Mouse (Mus musculus) kidney, postnatal 10 days (tissue): Measurements from ENCODE around the gene Tcte1.

ENCODE experiments used
- DNase-seq: peaks from one replicate; pipeline ENCODE4 v3.0.0; 2021; ENCODE audit warnings: mixed read lengths

Tcte1 gene

GRCm38 (mm10) chr17:45523263-45523662, at the start of gene Tcte1:
TSS of gene Tcte1 (plus strand) at chr17:45523434.
- peak; percentile 57 for DNase-seq

GRCm38 (mm10) chr17:45473667-45474066, 49.6 kb upstream of the Tcte1 start:
- no peak for DNase-seq

- no peak for DNase-seq
Observed at GRCm38 (mm10) chr17:45474146-45474545, 49.1 kb upstream of the Tcte1 start.

DNA sequence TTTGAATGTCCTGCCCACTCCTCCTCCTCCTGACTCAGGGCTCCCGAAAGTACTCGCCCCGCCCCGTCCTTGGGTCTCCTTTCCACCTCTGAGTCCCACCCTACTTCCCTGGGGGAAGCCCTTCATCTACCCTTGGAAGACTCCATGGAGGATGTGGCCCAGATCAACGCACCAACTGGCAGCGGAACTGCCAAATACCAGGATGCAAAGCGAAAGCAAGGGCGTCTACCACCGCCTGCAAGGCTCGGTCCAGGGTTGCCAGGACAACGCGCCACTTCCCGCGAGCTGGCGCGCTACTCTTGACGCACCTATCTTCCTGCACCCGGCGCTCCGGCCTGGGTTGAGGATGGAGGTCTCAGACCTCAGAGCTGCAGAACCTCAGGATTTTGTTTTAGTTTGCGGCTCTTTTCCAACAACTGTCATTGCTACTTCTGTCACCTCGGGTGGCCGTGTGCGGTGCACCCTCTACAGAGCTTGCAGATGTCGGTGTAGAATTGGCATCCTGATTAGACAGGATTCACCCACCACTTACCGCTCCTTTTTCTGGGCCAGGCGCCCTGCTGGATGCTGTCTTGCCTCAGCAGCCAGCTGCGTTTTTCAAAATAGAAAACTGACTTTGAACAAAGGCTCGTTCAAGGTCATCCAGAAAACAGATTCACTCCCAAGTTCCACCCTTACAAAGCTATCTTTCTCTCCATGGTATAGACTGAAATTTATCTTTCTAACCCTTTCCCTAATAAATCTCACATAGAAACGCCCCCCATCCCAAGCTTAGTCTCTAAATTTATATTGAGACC, 48.4 kb upstream of the Tcte1 start, which contains the start of gene Spats1:
Gene Spats1 (minus strand): TSS at position 747 of the 797 bp plus-strand sequence.
- peak; percentile 68 for DNase-seq

GRCm38 (mm10) chr17:45478234-45478825, 44.9 kb upstream of the Tcte1 start:
- peak; percentile 87 for DNase-seq

DNA sequence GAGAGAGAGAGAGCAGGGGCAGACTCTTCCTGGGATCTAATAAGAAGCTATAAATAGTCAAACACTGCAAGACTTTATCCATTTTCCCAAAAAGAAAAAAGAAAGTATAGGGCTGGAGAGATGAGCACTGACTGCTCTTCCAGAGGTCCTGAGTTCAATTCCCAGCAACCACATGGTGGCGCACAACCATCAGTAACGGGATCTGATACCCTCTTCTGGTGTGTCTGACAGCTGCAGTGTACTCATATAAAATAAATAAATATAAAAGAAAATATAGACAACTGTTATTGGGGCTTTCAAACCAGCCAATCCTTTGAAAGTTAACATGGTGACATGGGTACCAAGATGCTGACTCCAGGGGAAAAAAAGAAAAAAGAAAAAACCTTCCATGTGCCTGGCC, 42.8 kb upstream of the Tcte1 start:
- no peak for DNase-seq

- DNase-seq, result no peak
Observed at GRCm38 (mm10) chr17:45485581-45485980, 37.7 kb upstream of the Tcte1 start.

GRCm38 (mm10) chr17:45487216-45487615, 36.0 kb upstream of the Tcte1 start:
- DNase-seq, result no peak

DNA sequence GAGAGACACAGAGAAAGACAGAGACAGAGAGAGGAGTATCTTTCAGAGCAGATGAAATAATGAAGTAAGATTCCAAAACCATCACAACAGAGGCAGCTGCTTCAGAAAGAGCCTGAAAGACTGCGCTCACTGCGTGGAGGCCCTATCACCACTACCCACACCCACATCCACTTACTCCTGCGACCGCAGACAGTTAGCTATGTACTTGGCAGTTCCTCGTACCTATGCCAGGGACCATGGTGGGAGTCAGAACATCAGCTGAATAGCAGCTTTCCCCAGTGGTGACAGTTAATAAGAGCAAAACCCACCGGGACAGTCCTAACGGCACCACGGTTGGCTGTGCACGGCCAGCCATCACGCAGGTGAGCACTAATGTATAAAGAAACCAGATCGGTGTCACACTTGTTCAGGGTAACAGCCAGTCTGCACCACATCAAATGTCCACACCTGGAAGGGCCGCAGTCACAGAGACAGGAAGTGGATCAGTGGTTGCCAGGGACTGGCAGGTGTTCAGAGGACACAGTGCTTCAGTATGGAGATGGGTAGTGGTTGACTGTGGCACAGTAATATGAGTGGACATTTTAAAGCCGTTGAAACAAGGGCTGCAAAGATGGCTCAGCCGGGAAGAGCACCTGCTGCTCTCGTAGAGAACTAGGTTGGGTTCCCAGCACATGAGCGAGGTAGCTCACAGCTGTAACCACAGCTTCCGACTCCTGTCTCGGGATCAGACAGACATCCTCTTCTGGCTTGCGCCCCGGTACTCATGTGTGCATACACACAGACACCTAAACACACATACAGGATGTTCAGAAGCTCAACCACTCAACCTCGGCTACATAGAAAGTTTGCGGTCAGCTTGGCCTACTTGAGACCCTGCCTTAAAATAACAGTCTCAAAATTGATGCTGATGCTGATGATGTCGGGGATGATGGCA, 34.6 kb upstream of the Tcte1 start:
- no peak for DNase-seq

DNA sequence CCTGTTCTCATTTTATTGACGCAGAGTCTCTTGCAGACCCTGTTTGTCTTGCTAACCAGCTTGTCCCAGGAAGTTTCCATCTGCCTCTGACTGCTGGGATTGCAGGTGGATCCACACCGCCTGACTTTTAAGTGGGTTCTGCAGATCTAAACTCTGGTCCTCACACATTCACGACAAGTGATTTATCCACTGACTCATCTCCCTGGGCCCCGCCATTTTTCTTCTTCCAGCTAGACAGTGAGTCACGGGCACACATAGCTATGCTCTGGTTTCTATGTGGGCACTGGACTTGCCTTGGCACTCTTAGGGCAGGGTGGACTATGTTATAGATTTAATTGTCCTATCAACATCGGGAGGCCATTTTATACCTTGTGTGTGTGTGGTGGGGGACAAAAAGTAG, 33.5 kb upstream of the Tcte1 start:
- no peak for DNase-seq

DNA sequence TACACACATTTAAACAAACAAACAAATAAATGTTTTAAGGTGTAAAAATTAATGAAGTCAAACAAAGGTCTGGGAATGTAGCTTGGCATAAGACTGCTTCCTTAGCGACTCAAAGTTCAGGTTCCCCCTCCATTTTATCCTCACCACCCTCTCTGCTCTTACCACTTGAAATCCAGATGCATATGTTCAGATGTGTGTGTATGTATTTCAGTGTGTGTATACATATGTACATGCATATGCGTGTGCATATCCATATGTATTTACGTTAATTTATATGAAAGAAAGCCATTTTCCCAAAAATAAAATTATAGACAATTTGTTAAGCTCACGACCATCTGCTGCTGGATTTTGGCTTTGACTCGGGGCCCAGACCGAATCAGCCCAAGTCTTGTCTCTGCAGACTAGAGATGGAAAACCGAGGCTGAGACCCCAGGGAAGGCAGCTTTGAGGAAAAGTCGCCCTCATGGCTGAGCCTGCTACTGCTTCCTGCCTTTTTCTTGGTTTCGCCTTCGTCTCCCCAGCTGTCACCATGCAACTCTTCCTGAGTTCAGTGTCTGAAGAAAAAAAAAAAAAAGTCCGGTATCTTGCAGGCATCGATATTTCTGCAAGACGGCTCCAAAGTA, 32.6 kb upstream of the Tcte1 start:
- DNase-seq, result no peak

GRCm38 (mm10) chr17:45495398-45495797, 27.8 kb upstream of the Tcte1 start:
- no peak for DNase-seq

GRCm38 (mm10) chr17:45498397-45498796, 24.8 kb upstream of the Tcte1 start:
- no peak for DNase-seq

DNA sequence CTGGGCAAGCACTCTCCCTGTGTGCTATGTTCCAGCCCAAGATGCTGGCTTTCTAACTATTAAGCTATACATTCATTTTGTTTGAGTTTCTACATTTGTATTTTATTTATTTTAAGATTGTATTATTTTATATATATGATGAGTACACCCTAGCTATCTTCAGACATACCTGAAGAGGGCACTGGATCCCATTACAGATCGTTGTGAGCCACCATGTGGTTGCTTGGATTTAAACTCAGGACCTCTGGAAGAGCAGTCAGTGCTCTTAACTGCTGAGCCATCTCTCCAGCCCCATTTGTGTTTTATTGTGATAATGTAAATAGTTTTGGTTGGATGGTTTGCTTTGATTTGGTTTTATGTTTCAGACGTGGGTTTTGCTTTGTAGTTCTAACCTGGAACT, 23.7 kb upstream of the Tcte1 start:
- no peak for DNase-seq

DNA sequence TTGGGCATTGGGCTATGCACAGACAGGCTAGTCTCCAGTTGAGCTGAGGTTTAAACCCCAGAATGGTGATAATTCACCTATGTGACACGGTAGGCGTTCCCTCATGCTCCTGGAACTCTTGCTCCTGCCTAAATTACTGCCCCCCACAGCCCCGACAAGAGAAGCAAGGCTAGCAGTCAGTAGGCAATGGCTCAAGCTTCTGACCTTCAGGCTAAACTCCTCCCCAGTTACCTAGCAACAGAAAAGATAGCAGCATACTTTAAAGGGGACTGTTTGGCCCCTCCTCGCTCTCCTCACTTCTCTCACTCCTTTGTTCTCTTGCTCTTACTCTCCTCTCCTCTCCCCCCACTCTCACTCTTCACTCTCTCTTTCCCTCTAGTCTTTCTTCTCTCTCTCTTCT, 22.3 kb upstream of the Tcte1 start:
- DNase-seq, result no peak

GRCm38 (mm10) chr17:45502324-45502723, 20.9 kb upstream of the Tcte1 start:
- no peak for DNase-seq

GRCm38 (mm10) chr17:45503301-45503973, 19.8 kb upstream of the Tcte1 start:
- DNase-seq, result no peak

DNA sequence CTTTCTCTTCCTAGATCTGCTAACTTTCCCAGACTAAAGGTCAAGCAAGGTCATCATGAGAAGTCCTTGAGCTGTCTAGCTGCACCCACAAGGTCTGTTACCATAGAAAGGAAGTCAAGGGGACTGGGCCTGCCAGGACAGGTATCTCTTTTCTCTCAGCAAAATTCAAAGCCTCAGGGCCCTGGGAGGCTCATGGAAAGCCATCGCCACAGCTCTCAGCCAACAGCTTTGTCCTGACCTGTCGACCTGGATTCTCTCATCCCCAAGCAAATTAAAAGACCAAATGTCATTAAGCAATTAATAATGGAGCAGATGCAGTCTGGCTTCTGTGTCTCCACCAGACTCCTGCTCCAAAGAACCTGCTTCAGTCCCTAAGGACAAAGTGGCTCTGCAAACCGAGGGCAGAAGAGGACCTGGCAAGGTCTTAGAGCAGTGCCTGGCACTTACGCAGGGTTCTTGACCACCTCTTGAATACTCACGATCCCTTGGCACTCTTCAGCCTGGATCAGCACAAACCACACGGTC, 17.2 kb upstream of the Tcte1 start:
- DNase-seq, result peak; percentile 9

DNA sequence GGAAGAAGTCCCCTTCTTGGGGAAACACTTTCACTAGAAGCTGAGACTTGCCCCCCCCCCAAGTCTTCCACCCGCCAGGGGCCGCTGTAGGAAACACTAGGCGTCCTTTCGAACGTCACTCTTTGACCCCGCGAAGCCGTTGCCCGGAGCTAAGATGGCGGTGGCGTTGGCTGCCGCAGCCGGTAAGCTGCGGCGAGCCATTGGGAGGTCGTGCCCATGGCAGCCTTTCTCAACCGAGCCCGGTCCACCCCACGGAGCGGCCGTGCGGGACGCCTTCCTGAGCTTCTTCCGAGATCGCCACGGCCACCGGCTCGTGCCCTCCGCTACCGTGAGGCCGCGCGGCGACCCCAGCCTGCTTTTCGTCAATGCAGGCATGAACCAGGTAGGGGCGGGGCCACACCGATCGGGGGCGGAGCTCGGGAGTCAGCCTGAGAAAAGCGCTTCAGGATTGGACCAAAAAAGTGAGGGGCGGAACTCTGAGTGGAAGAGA, 16.5 kb upstream of the Tcte1 start, which contains the start of gene Aars2:
Gene Aars2 (plus strand): TSS at position 142 of the 490 bp plus-strand sequence.
- peak; percentile 98 for DNase-seq

DNA sequence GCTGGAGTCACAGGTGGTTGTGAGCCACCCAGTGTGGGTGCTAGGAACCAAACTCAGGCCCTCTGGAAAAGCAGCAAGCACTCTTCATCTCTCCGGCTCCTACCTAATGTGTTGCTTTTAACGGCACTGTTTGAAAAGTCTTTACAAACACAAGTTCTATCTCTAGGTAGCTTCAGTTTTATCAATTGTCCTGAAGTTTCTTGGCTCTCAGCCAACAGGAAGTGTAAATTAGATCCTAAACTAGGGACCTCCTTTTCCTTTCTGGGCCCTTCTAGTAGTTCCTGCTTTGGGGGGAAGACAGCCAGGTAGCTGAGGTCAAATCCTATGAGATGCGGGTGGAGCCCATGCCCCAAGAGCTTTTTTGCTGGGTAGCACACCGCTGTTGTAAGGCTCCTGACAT, 12.4 kb upstream of the Tcte1 start:
- no peak for DNase-seq

GRCm38 (mm10) chr17:45511757-45512156, 11.5 kb upstream of the Tcte1 start:
- DNase-seq, result no peak
